Mouse (Mus musculus): ENCODE results near the gene Rcbtb2. TPM values are rescaled to one million over a fixed set of nuclear protein-coding genes. Genes with fewer than 3 reads are reported as not detected.

Rcbtb2 gene
- polyA plus RNA-seq, 1 experiment from 2014 or later = 45.6 TPM

- H3K27ac ChIP-seq (ENCODE audit: low read length) = no peak overlapping the region
- no peak overlapping the region for H3K4me2 ChIP-seq (replicated peaks; ENCODE audit: low read depth, low read length)
- WGBS = 72% methylated on average over 4 of the region's 4 CpGs
- TF ChIP-seq CTCF (IDR thresholded peaks at IDR 0.05) = no peak
- no peak for TF ChIP-seq EP300 (IDR thresholded peaks at IDR 0.05)
- H3K4me1 ChIP-seq (ENCODE audit: insufficient read depth, low read depth, low read length) = no peaks in the 10 kb centered on the region
- H3K9ac ChIP-seq (replicated peaks; ENCODE audit: low read depth) = no peak overlapping the region
- H3K36me3 ChIP-seq (ENCODE audit: insufficient read depth, low read length) = no peaks in the 10 kb centered on the region
- H3K4me3 ChIP-seq (ENCODE audit: low read depth, low read length) = no peak overlapping the region
- ATAC-seq (no peak), DNase-seq (ENCODE audit: low spot score) (no peak)
- no peaks in the 10 kb centered on the region for H3K27me3 ChIP-seq (replicated peaks; ENCODE audit: insufficient read depth, low read length)
- H3K9me3 ChIP-seq (ENCODE audit: low read length) = no peaks in the 10 kb centered on the region
Measured at GRCm38 (mm10) chr14:73254412-73254811, 131.6 kb downstream of the Rcbtb2 start.

GRCm38 (mm10) chr14:73255426-73255970, 132.7 kb downstream of the Rcbtb2 start:
- Histone ChIP-seq H3K9ac (replicated peaks; ENCODE audit: low read depth) (no peak overlapping the region), H3K4me1 (ENCODE audit: insufficient read depth, low read depth, low read length) (no peaks in the 10 kb centered on the region), H3K27ac (ENCODE audit: low read length) (peak overlapping the region; percentile 17), H3K36me3 (ENCODE audit: insufficient read depth, low read length) (no peaks in the 10 kb centered on the region), H3K27me3 (replicated peaks; ENCODE audit: insufficient read depth, low read length) (no peaks in the 10 kb centered on the region), H3K9me3 (ENCODE audit: low read length) (no peaks in the 10 kb centered on the region), H3K4me3 (ENCODE audit: low read depth, low read length) (no peak overlapping the region), H3K4me2 (replicated peaks; ENCODE audit: low read depth, low read length) (no peak overlapping the region)
- peak; percentile 14 for DNase-seq (ENCODE audit: low spot score)
- no peak for ATAC-seq
- 40% methylated on average over 3 of the region's 3 CpGs for WGBS
- TF ChIP-seq CTCF (IDR thresholded peaks at IDR 0.05) (no peak), EP300 (IDR thresholded peaks at IDR 0.05) (no peak)

GRCm38 (mm10) chr14:73257348-73257747, 134.5 kb downstream of the Rcbtb2 start:
- DNase-seq (ENCODE audit: low spot score) = no peak
- Histone ChIP-seq H3K4me3 (ENCODE audit: low read depth, low read length) (no peak overlapping the region), H3K36me3 (ENCODE audit: insufficient read depth, low read length) (no peaks in the 10 kb centered on the region), H3K27ac (ENCODE audit: low read length) (no peak overlapping the region), H3K9ac (replicated peaks; ENCODE audit: low read depth) (no peak overlapping the region), H3K9me3 (ENCODE audit: low read length) (no peaks in the 10 kb centered on the region), H3K4me2 (replicated peaks; ENCODE audit: low read depth, low read length) (no peak overlapping the region), H3K4me1 (ENCODE audit: insufficient read depth, low read depth, low read length) (no peaks in the 10 kb centered on the region), H3K27me3 (replicated peaks; ENCODE audit: insufficient read depth, low read length) (no peaks in the 10 kb centered on the region)
- ATAC-seq = no peak
- TF ChIP-seq CTCF (IDR thresholded peaks at IDR 0.05) = no peak
- no peak for TF ChIP-seq EP300 (IDR thresholded peaks at IDR 0.05)
- WGBS = 50% methylated on average over 7 of the region's 7 CpGs

MicroRNAs encoded within 50 kb of the gene (microRNA counts, 519-probe panel; counts per million panel counts)
- microRNA mmu-miR-687 = not detected

Small RNAs within 50 kb of the gene (microRNA-seq; reads per million reads assigned to microRNA genes)
- gene Mir687 = not detected

Other genes with a start within 250 kb of the Rcbtb2 start
- 0.51 and 1.1 TPM in 2 replicates for gene Cysltr2, start 73.9 kb upstream of the Rcbtb2 start, polyA plus RNA-seq (2015; fragmentation: Nextera tagmentation; extraction: Ambion mirVana)
- 10.3 and 10.5 TPM in 2 replicates for gene Lpar6, start 114.9 kb downstream of the Rcbtb2 start, polyA plus RNA-seq (2015; fragmentation: Nextera tagmentation; extraction: Ambion mirVana)
- 14.3 and 14.7 TPM in 2 replicates for gene Rb1, start 202.8 kb downstream of the Rcbtb2 start, polyA plus RNA-seq (2015; fragmentation: Nextera tagmentation; extraction: Ambion mirVana)

Data from lung, postnatal 0 days (tissue).